Mouse (Mus musculus): ENCODE results near the gene Rcc2.

Rcc2 gene

GRCm38 (mm10) chr4:140700269-140701018 is at the start of gene Rcc2:
Rcc2 (plus strand) TSS chr4:140700541.
- in situ Hi-C loops (cut with MboI, MseI): loop anchor here (10.0 to 25.0 kb wide), 3 partner anchors 724 to 1496 kb away; partner anchors contain the start of genes Hspb7 and Spen

- in situ Hi-C loops (cut with MboI, MseI): no loop called here
Observed at GRCm38 (mm10) chr4:140653835-140654583, 46.3 kb upstream of the Rcc2 start.

- in situ Hi-C loops (cut with MboI, MseI): no loop called here
Observed at GRCm38 (mm10) chr4:140654798-140655197, 45.5 kb upstream of the Rcc2 start.

DNA sequence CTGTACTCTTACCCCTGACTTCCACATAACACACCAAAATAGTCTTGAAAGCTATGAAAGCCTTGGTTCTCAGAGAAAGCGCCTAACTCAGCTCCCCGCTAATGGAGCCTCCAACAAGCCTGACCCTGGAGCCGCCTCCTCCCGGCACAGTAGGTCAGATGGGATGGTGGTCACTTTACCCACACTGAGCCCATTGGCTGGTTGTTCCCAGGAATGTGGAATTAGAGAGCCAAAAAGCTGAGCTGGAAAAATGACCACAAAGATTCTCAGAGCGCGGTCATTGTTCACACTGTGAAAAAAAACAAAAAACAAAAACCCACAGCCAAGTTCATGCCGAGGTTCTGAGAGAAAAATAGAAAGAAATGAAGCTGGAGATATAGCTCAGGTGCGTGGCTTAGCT is 43.8 kb upstream of the Rcc2 start:
- in situ Hi-C loops (cut with MboI, MseI): no loop called here

- in situ Hi-C loops (cut with MboI, MseI): no loop called here
Observed at GRCm38 (mm10) chr4:140657681-140658575, 42.4 kb upstream of the Rcc2 start.

DNA sequence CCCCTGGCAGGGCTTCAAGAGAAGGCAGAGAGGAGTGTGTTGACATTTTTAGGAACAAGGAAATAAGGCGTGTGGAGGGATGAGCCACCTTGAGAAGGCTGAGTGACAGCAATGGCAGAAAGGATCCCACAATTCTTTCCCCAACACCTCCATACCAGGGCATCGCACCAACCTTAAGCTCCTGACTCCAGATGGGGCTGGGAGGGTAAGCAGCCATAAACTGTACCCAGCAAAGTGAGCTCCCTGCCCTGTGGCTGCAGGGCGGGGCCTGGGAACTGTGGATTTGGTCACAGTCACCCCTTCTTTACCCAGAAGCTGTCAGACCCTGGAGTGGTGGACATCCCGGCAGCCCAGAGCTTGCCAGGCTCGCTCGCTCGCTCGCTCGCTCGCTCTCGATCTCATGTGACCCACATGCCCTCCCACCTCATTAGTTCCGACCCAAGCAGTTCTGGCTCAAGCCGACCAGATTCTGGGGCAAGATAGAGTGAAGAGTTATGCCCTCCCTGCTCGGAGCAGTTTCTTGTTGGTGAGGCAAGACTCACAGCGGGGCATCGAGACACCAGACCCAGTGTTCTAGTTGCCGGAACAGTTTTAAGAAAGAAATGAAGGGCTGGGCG is 38.8 kb upstream of the Rcc2 start:
- in situ Hi-C loops (cut with MboI, MseI): no loop called here

- in situ Hi-C loops (cut with MboI, MseI): no loop called here
Observed at GRCm38 (mm10) chr4:140662453-140662852, 37.9 kb upstream of the Rcc2 start.

DNA sequence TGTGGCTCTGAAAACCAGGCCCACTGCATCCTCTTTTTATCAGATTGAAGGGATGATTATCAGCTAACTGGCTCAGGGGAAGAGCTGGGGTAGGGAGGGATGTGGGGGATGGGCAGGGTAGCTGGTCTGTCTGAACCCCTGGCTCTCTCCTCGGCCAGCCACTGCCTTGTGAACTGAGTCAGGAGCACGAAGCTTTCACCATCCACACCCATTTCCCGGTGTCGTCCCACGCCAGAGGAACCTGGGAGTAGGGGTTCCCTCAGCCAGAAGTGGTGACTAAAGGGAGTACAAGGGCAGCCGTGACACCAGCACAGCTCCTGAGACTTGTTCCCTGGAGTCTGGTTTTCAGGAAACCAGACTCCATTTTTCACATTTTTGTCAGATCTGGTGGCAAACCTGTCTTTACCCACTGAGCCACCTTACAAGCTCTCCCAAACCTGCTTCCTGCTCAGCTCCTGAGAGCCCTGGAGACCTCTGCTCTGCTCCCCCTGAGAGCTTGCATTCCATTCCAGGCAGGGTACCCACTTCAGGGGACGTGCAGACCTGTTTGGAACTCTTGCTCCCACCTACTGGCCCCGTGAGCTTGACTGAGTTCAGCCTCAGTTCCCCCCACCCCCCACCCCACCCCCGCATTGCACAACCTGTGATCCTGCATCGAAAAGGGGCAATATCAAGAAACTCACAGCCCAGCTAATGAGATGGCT is 37.3 kb upstream of the Rcc2 start:
- in situ Hi-C loops (cut with MboI, MseI): no loop called here

DNA sequence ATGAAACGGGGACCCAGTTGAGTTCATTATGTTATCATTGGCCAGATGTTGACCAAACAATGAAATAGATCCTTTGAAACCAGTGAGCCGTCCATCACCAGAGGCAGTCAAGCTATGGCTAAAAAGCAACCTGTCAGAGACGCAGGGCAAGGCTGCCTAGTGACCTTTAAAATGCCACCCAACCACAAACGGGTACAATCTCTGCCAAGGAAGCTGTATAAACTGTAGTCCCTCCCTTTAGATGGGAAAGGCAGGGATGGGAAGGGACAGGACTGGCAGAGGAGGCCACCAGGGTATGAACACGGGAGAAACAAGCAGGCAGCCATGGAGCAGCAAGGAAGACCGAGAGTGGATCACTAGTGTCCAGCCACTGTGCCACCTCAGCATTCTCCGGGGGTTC is 35.3 kb upstream of the Rcc2 start:
- in situ Hi-C loops (cut with MboI, MseI): no loop called here

DNA sequence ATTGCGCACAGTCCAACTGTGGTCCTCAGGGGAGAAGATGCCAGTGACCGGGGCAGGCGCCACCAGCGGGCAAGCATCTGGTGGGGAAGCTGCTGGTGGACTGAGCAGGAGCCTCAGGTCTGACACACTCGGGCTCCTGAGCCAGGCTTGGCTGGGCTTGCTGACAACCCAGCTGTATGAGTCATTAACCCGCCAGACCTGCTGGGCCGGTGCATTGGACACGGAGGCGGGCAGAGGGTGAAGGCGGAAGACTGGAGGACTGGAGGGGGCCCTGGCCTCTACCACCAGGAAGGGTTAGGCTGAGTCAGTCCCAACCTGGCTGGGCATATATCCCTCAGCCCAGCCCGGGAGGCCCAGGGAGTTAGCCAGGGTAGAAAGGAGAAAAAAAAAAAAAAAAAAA is 34.6 kb upstream of the Rcc2 start, which contains the start of gene Arhgef10l:
Gene Arhgef10l (minus strand): TSS at position 253 of the 400 bp plus-strand sequence.
- in situ Hi-C loops (cut with MboI, MseI): no loop called here

DNA sequence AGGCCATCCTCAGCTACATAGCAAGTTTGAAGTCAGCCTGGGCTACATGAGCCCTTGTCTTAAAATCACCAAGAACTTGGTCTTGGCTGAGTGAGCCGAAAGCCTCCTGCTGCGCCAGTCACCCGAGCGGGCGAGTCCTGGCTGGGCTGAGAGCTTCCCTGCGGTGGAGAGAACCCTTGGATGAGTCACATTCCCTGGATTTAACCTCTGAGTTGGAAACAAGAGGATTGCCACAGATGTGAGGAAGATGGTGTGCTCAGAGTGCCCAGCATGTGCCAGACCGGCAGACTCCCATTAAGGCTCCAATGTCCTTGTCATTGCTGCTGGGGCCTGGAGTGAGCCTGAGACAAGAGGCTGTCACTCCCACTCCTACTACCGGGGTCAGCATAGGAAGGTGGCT is 32.5 kb upstream of the Rcc2 start:
- in situ Hi-C loops (cut with MboI, MseI): no loop called here

DNA sequence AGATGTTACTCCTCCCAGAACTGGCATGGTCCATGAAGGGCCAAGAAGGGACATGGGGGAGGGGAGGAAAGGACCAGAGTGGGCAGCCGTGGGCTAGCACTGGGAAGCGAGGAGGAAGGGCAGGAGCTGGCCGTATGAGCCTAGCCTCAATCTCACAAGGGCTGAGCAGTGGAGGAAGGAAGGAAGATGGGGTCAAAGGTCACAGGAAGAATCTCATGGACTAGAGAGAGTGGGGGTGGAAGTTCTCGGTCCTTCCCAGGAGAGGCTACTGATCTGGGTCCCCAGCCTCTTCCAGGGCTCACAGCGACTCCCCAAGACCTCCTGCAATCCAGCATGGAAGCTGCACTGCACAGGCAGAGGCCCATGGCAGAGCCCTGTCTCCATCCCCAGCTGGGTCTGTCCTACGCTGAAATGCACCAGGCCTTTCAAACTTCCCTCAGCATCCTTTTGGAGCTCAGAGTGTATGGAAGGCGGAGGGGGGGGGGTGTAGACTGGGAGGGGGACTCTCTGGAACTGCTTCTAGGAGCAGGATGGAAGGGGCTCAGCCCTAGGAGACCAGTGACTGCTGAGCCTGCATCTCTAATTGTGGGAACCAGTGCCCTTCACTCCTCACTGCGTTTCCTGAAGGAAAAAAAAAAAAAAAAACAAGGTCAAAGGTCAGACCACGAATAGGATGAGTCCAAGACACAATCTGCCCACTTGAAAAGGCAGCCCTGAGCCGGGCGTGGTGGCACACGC is 26.6 kb upstream of the Rcc2 start:
- in situ Hi-C loops (cut with MboI, MseI): no loop called here

DNA sequence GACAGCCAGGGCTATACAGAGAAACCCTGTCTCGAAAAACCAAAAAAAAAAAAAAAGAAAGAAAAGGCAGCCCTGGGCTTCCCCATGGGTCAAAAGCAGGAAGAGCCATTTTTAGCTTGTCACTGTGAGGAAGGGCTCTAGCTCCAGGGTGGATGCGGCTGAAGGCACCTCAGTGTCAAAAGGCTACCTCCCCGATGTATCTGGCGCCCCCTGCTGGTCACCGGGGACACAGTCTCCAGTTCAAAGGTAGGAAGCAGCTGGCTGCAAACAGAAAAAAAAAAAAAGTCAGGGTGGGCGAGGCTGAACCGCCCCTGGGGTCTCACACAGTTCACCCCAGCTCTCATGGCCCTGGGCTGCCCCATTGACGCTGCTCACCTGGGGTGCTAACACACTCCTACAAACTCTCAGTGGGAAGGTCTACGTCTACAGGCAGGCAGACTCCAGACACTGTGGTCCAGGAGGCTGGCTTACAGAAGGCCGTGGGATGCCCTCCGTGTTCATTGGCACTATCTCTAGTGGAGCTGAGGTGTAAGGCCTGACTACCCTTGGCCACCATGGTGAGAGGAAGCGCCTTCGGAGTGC is 25.9 kb upstream of the Rcc2 start:
- in situ Hi-C loops (cut with MboI, MseI): no loop called here

DNA sequence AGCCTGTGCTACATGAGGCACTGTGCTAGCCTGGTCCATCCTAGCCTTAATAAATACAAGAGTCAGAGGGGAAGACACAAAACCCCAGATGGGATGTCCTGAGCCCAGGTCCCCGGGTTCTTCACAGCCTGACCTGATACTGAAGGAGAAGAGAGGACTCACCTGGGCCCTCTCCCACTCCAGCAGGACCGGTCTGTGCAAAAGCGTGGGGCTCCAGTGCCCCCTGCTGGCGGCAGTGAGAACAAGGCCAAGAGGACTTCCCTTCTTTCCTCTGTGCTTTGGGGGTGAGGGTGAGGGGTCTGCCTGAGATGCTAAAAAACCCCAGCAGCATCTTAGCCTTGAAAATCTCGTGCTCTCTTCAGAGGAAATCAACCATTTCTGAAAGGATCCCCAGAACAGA is 21.3 kb upstream of the Rcc2 start:
- in situ Hi-C loops (cut with MboI, MseI): loop anchor here (5.0 kb wide), 1 partner anchor 87 kb away; no protein-coding TSS in a partner anchor

- in situ Hi-C loops (cut with MboI, MseI): loop anchor here (5.0 kb wide), 1 partner anchor 88 kb away; no protein-coding TSS in a partner anchor
Observed at GRCm38 (mm10) chr4:140679723-140680380, 20.5 kb upstream of the Rcc2 start.

DNA sequence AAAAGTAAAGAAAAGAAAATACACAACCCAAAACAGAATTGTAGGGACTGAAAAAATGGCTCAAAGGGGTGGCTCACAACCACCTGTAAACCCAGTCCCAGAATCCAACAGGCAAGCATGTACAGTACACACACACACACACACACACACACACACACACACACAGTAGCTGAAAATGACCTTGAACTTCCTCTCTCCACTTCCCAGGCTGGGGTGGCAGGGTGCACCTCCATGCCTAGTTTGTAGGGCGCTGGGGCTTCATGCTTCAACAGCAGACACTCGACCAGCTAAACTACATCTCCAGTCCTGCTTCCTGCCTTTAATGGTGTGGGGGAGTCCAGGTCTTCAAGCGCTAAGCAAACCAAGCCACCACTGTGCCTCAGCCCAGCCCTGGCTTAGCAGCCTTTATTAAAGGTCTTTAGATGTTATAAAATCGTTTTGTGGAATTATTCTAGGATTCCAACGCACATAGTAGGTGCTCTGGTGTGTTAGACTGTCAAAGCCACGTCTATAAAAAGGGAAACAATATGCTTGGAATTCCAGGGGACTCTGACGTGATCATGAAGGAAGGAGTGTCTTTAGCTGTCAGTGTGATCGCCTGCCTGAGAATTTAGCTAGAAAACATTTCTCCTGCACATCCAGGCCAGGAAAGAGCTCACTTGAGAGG is 19.5 kb upstream of the Rcc2 start:
- in situ Hi-C loops (cut with MboI, MseI): no loop called here

DNA sequence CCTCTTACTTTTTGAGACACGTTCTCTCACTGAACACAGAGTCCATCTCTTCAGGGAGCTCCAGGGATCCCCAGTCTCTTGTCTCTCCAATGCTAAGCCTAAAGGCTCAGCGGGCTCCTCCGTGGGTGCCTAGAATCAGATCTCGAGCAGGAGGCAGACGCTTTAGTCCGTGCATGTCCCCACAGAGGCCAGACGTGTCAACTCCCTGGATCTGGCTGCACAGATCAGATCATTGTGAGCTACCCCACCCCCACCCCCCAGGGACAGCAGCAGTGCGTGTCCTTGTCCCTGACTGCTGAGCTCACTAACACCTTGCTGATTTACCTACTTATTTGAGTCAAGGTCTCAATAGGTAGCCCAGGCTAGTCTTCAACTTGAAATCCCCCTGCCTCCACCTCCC is 16.7 kb upstream of the Rcc2 start:
- in situ Hi-C loops (cut with MboI, MseI): no loop called here

- in situ Hi-C loops (cut with MboI, MseI): no loop called here
Observed at GRCm38 (mm10) chr4:140684141-140684871, 16.0 kb upstream of the Rcc2 start.
